Mouse (Mus musculus) ES-Bruce4 (cell line): ENCODE measurements around the gene Nosip.

ENCODE experiments used
- CTCF ChIP-seq: IDR thresholded peaks from one replicate; pipeline ENCODE4 v1.8.1; 2011; ENCODE audit warnings: low read depth, low read length
- POLR2A ChIP-seq: IDR thresholded peaks from one replicate; pipeline ENCODE4 v1.8.1; 2011; ENCODE audit warnings: low read length; ENCODE audit not compliant: insufficient read depth

GRCm38 (mm10) chr7:45056329-45056971 lies 5.8 kb upstream of the Nosip start:
- TF ChIP-seq CTCF (no peak), POLR2A (no peak)
